Mouse (Mus musculus): ENCODE results near the gene Armcx1.

DNA sequence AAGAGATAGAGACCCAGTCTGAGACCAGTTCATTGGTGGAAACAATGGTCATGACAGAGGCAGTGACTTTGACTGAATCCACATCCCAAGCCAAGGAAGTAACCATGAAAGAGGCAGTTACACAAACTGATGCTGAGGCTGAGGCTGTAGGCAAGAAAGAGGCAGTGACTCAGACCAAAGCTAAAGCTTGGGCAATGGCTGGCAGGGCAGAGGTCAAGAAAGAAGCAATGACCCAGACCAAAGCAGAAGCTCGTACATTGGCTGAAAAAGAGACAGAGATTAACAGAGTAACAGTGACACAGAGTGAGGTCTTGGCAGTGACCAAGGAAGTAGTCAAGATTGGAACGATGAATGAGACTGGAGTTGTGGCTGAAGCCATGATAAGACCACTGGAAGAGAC lies 28.1 kb upstream of the Armcx1 start:
- no peak for TF ChIP-seq CTCF (IDR thresholded peaks at IDR 0.05; ENCODE audit: control insufficient read depth, insufficient read depth, insufficient read length)
- no peak for TF ChIP-seq USF1 (IDR thresholded peaks at IDR 0.05; ENCODE audit: low read depth)
